Mouse (Mus musculus): Measurements from ENCODE around the gene Aunip. TPM values are rescaled to one million over a fixed set of nuclear protein-coding genes. Genes with fewer than 3 reads are reported as not detected.
A peak's percentile ranks its signal among the peaks of the same experiment; 100 is the strongest.

Gene Aunip
- total RNA-seq, 1 experiment from 2014 or later: 34.0 TPM

- ATAC-seq (replicated peaks in 1 of 2; ENCODE audit: insufficient read depth in 1 of 2, low FRiP score in 2 of 2, low TSS enrichment in 1 of 2, low read depth in 1 of 2, poor library complexity in 2 of 2, severe bottlenecking in 2 of 2): peak; percentile 94 to 98
Observed at GRCm38 (mm10) chr4:134534932-134535786, 24.4 kb downstream of the Aunip start, which contains the start of gene Mtfr1l. Gene Mtfr1l, minus strand, starts transcription at chr4:134535387.

- ATAC-seq (replicated peaks in 1 of 2; ENCODE audit: insufficient read depth in 1 of 2, low FRiP score in 2 of 2, low TSS enrichment in 1 of 2, low read depth in 1 of 2, poor library complexity in 2 of 2, severe bottlenecking in 2 of 2): no peak
Observed at GRCm38 (mm10) chr4:134535787-134536151, 25.0 kb downstream of the Aunip start.

- ATAC-seq (replicated peaks in 1 of 2; ENCODE audit: insufficient read depth in 1 of 2, low FRiP score in 2 of 2, low TSS enrichment in 1 of 2, low read depth in 1 of 2, poor library complexity in 2 of 2, severe bottlenecking in 2 of 2): no peak
Observed at GRCm38 (mm10) chr4:134538997-134539580, 28.3 kb downstream of the Aunip start.

DNA sequence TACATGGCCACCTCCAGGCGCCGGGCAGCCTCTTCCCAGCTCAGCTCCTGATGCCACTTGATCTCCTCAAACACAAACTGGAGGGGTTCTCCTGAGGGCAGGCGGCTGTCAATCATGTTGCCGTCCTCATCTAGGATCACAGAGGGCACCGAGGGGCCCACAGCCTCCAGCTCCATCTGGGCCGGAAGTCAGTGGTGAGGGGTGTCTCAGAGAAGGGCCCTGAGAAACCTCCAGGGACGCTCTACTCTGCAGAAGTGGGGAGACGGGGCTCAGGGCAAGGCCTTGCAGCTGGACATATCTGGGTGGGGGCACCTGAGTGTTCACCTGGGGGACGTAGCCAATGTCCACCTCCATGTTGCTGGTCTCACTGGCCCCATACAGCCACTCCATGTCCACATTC, 31.9 kb downstream of the Aunip start:
- ATAC-seq (replicated peaks in 1 of 2; ENCODE audit: insufficient read depth in 1 of 2, low FRiP score in 2 of 2, low TSS enrichment in 1 of 2, low read depth in 1 of 2, poor library complexity in 2 of 2, severe bottlenecking in 2 of 2): no peak

DNA sequence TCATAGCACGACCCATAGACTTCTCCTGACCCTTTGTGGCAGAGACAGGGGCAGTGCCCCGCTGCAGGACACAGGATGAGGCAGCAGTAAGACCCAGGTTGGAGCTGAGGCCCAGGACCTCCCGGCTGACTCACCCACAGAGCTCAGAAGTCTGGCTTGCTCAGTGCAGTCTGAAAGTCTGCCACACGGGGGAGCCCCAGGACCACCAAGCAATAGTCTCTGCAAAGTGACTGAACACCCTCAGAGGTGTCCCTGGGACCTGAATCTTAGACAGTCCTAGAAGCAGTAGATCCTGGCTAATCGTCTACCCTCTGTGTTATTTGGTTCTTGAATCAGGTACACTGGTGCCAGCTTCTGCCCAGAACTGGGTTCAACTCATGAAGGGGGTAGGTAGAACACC, 32.5 kb downstream of the Aunip start:
- ATAC-seq (replicated peaks in 1 of 2; ENCODE audit: insufficient read depth in 1 of 2, low FRiP score in 2 of 2, low TSS enrichment in 1 of 2, low read depth in 1 of 2, poor library complexity in 2 of 2, severe bottlenecking in 2 of 2): peak; percentile 69 to 70

GRCm38 (mm10) chr4:134546814-134547705, 36.3 kb downstream of the Aunip start:
- ATAC-seq (replicated peaks in 1 of 2; ENCODE audit: insufficient read depth in 1 of 2, low FRiP score in 2 of 2, low TSS enrichment in 1 of 2, low read depth in 1 of 2, poor library complexity in 2 of 2, severe bottlenecking in 2 of 2): no peak

DNA sequence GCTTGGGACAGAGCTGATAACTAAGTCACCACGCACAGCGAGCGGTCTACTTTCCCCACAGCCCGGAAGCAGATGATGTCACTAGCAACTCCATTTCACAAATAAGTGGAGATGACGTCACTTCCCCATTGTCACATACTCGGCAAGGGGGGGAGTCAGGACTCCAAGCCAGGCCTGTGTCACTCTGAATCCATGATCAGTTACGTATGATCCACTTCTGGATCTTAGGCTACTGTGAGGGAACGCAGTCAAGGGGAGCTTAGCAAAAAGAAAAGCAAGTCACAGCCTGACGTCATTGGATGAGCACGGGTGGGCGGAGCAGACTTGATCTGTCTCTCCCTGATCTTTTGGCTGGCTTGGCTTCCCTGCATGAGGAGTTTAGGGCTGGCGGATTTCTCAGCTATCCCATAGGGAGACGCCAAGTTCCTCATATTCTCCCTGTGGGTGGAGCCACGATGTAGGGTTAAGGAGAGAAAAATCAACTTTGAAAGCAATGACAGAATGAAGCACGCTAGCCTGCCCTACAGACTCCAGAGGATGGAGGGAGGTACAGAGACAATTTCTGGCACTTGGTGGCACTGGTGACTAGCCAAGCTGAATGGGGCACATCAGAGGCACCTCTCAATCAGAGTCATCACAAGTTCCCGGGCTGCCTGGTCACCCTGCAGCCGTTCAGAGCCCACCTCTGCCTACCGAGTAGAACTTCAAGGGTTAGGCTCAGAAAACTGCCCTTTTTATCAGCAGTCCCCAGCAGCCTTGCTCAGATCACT, 37.6 kb downstream of the Aunip start:
- peak; percentile 51 to 59 for ATAC-seq (replicated peaks in 1 of 2; ENCODE audit: insufficient read depth in 1 of 2, low FRiP score in 2 of 2, low TSS enrichment in 1 of 2, low read depth in 1 of 2, poor library complexity in 2 of 2, severe bottlenecking in 2 of 2)

DNA sequence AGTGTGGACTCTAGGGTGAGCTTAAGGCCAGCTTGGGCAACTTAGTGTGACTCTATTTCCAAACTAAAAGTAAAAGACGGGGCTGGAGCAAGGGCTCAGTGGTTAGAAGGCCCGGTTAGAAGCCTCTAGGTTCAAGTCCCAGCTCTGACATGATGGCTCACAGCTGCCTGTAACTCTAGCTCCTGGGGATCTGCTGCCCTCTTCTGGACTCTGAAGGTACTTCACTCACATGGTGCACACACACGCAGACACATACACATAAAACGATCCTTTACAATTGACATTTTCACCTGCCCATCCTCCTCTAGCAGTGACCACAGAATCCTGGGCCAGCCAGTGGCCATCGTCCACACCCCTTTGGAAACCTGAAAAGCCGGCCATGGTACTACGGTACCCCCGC, 39.1 kb downstream of the Aunip start:
- ATAC-seq (replicated peaks in 1 of 2; ENCODE audit: insufficient read depth in 1 of 2, low FRiP score in 2 of 2, low TSS enrichment in 1 of 2, low read depth in 1 of 2, poor library complexity in 2 of 2, severe bottlenecking in 2 of 2): no peak

DNA sequence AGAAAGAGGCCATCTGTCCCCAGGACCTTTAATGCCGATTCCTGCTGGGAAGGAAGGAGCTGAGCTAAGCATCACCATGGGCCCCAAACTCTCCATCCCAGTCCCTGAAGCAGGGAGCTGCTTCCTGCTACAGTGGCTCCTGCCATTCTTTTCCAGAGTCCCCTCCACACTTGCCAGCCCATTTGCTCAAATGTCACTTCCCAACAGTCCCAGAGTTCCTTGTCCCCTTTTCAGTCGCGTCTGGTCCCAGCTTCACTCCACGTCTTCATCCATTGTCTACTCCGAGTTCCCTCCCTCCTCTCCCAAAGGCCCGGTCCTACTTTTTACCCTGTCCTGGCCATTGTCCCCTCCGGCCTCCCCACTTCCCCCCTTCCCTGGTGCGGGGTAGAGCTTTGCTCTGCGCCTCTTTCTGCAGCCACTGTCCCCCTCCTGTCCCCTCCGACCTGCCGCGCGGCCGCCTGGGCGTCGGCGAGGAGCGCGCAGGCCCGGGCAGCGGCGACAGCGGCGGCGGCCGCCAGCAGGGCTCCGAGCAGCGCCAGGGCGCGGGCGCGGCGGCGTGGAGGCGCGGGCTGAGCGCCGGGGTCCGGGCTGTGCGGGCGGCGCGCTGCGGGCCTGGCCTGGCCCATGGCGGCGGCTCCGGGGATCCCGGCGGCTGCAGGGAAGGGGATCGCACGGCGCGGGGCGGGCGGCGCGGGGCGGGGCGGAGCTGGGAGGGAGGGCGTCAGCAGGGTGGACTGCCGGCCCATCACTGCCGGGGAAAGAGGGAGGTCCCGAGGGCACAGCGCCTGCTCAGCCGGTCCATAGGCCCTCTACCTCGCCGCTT, 40.9 kb downstream of the Aunip start, which contains the start of gene Selenon:
Gene Selenon, minus strand, starts transcription at position 673 of the 823 bp plus-strand sequence.
- ATAC-seq (replicated peaks in 1 of 2; ENCODE audit: insufficient read depth in 1 of 2, low FRiP score in 2 of 2, low TSS enrichment in 1 of 2, low read depth in 1 of 2, poor library complexity in 2 of 2, severe bottlenecking in 2 of 2): no peak

- ATAC-seq (replicated peaks in 1 of 2; ENCODE audit: insufficient read depth in 1 of 2, low FRiP score in 2 of 2, low TSS enrichment in 1 of 2, low read depth in 1 of 2, poor library complexity in 2 of 2, severe bottlenecking in 2 of 2): no peak
Observed at GRCm38 (mm10) chr4:134553631-134554030, 42.8 kb downstream of the Aunip start.

DNA sequence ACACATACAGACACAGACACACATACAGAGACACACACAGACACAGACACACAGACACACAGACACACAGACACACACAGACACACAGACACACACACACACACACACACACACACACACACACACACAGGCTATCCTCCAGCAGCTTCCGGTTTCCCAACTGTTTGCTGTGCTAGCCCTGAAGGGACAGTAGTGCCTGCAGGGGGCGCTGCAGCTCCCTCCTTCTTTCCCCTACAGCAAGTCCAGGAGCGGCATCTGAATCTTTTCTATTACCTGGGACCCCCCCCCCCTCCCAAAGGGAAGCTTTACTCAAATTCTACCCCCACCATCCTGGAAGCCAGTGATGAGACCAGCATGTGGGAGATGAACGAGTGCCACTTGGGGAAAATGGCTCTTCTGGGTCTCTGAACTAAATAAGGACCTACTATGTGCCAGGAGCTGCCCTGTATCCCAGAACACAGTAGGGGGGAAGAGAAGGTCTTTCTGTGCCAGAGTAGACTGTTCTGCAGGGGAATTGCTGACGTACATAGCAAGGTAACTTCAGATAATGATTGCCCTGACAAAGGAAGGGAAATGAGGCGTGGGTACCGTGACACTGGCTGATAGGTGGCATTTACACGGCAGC, 45.3 kb downstream of the Aunip start:
- ATAC-seq (replicated peaks in 1 of 2; ENCODE audit: insufficient read depth in 1 of 2, low FRiP score in 2 of 2, low TSS enrichment in 1 of 2, low read depth in 1 of 2, poor library complexity in 2 of 2, severe bottlenecking in 2 of 2): no peak

DNA sequence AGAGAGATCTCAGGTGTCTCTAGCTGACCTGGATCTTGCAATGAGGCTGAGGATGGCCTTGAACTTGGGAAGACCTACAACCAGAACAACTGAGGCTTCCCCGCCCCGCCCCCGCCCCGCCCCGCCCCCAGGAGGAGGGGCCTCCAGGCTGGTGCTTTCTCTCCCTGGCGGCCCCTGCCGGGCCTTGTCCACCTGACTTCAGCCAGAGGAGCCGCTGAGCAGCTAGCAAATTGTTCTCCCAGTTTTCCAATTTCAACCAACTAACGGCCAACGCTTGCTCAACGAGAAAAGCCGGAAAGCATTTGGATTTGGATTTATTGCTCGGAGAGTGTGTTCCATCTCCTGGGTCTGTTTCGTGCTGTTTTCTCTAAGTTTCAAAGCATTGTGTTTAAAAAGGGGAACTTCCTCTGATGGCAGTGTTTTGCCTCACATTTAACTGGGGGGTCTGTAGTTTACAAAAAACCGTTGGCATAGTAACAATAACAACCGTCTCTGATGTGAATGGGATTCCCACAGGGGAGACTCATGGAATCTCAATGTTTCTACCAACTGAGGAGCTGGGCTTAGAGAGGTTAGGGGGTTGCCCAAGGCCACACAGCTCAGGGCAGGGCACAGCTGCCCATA, 46.9 kb downstream of the Aunip start:
- ATAC-seq (replicated peaks in 1 of 2; ENCODE audit: insufficient read depth in 1 of 2, low FRiP score in 2 of 2, low TSS enrichment in 1 of 2, low read depth in 1 of 2, poor library complexity in 2 of 2, severe bottlenecking in 2 of 2): peak; percentile 65 to 71

DNA sequence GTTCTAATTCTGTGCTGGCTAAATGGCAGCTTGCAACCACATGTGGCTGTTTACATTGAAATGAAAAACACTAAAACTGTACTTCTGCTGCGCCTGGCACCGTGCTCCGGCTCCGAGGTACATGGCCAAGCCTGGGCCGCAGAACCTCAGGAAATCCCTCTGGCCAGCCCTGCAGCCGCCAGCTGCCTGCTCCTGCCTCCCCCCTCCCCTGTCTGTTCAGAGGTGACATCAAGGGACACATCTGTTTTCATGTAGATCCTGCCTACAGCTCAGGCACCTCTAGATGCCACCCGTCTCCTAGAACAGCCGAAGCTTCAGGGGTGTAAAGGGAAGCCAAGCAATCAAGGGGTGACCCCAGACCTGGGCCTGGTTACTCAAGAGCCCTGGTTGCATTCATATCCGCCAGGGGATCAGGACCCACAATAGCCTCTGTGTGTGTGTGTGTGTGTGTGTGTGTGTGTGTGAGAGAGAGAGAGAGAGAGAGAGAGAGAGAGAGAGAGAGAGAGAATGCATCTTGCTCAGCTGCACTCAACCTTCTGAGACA, 47.8 kb downstream of the Aunip start:
- peak; percentile 24 to 49 for ATAC-seq (replicated peaks in 1 of 2; ENCODE audit: insufficient read depth in 1 of 2, low FRiP score in 2 of 2, low TSS enrichment in 1 of 2, low read depth in 1 of 2, poor library complexity in 2 of 2, severe bottlenecking in 2 of 2)

DNA sequence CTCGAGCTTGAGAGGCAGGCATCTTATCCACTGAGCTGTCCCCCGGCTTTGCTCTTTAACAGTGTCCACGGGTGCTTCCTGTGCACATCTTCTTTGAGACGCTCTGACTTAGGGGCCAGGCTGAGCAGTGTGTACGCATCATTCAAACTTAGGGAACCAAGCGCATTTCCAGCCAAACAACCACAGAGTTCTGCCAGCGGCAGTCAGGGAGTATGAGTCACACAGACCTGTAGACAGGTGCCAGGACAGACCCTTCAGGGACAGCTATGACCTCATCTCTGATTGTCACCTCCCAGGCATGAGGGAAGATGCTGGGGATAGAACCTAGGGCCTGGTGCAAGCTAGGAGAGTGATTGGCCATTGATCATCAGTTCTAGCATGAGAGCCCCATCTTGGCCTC, 48.4 kb downstream of the Aunip start:
- 0 out of 4 replicates have a peak, but pooled peaks of 1 of the 2 experiments have one; percentile 19 for ATAC-seq (replicated peaks in 1 of 2; ENCODE audit: insufficient read depth in 1 of 2, low FRiP score in 2 of 2, low TSS enrichment in 1 of 2, low read depth in 1 of 2, poor library complexity in 2 of 2, severe bottlenecking in 2 of 2)

- no peak for ATAC-seq (replicated peaks in 1 of 2; ENCODE audit: insufficient read depth in 1 of 2, low FRiP score in 2 of 2, low TSS enrichment in 1 of 2, low read depth in 1 of 2, poor library complexity in 2 of 2, severe bottlenecking in 2 of 2)
Observed at GRCm38 (mm10) chr4:134560699-134561098, 49.9 kb downstream of the Aunip start.

All from hematopoietic stem cell, adult 5-6 weeks (primary cell).